Mouse (Mus musculus) bone marrow, adult 2 months (tissue): Measurements from ENCODE around the gene Ehbp1l1.

Experiments
- CTCF ChIP-seq: fragments of 200-500 bp; IDR thresholded peaks from 2 replicates; pipeline ENCODE4 v1.5.1; 2011; ENCODE audit warnings: low read length, control low read depth; ENCODE audit not compliant: control insufficient read depth, insufficient read depth
- POLR2A ChIP-seq: fragments of 200-500 bp; IDR thresholded peaks from 2 replicates; pipeline ENCODE4 v1.6.1; 2011; ENCODE audit warnings: low read depth, mild to moderate bottlenecking, control low read depth, low read length, borderline replicate concordance; ENCODE audit not compliant: control insufficient read depth

DNA sequence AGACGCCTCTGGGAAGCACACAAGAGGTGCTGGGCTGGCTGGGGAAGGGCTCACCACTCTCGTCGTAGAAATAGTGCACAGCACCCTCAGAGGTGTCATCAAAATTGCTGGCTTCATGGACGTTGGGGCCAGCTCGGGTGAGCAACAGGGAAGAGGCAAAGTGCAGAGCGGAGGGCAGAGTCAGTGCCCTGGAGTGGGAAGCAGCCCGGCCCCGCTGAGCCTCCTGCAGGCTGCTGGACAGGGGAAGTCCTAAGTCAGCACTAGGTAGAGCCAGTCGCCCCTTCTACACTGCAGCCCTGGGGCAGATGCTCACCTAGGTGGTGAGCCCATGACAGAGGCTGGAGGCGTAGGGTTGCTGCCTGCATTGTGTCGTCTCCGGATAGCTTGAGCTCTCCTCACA, 41.9 kb downstream of the Ehbp1l1 start:
- TF ChIP-seq POLR2A (peak; percentile 8; the same call in 1 of the 2 replicates), CTCF (no peak)
